Mouse (Mus musculus): ENCODE measurements around the gene Acyp1.
A peak's percentile ranks its signal among the peaks of the same experiment; 100 is the strongest.

Acyp1 gene

GRCm38 (mm10) chr12:85287809-85288485 is at the start of gene Acyp1:
Gene Acyp1 (minus strand): TSS chr12:85288438.
- no peak for DNase-seq (ENCODE audit: low spot score)

DNA sequence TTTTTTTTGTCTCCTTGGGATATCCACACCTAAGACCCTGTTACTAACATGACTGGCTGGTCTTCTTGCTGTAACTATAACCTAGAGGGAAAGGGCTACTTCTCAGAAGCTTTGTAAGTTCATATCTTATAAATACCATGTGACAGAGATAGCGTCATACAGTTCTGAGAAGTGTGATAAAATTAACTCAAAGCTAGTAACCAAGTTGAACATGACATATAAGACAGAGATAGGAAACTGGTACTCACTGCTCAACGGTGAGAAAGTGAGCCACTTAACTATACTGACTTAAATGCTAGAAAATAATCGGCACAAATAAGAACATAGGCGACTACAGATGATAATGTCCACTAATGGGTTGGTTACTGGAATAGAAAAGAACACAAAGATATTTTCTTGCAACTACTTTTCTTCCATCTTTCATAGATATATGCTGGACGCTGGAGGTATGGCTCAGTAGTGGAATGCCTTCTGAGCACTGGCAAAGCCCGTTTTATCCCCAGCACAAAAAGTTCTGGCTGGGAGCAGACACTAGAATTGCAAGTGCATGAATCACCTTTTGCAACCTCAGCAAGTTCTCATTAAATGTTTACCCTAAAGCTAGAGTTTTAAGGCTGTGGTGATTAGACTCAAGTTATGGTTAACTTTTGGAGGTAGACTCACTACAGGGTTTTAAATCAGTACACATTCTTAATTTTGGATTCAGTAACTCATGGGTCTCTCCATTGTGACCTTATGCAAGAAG is 49.5 kb upstream of the Acyp1 start:
- DNase-seq (ENCODE audit: low spot score), result peak; percentile 11

DNA sequence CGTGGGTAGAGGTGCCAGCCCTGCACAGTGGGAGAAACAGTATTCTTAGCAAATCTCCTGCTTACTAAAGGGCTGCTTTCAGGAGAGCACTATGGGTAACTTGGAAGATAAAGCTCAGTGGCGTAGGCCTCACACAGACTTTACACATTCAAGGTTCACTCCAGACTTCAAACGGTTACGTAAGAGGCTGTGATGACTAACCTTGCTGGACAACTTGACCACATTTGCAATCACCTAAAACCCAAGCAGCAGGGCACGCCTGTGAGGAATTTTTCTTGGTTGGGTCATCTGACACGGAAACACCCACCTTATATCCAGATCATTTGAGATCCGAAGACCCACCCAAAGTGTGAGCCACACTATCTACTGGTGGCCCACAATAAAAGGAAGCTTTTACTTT is 41.9 kb upstream of the Acyp1 start:
- DNase-seq (ENCODE audit: low spot score), result no peak

- no peak for DNase-seq (ENCODE audit: low spot score)
Observed at GRCm38 (mm10) chr12:85308651-85309050, 20.4 kb upstream of the Acyp1 start.

DNA sequence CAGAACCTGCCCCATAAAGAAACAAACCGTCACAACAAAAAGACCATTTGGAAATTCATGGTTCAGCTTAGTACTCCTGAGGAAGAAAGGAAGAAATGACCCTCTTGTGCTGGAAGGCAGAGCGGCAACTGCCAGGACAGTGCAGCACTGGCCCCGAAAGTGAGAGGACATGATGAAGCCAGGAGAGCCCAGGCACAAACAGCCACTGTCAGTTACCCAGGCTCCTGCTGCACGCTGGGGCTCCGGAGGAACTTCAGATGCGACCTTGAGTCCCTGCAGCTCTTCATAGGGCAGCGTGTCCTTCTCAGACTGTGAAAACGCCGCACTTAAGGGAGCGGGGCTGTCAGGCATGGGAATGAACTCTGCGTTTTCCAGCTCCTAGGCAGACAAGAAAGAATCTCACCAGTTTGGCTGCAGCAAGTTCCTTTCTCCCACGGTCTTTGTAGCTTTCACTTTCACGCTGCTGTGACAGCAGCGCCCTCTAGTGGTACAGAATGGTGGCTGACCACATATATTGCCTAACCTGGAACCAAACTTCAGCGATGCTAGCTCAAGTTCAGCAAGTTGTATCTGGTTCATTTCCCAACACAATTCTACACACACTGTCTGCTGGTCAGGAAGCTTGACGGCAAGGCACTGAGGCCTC is 17.1 kb upstream of the Acyp1 start:
- DNase-seq (ENCODE audit: low spot score), result peak; percentile 95

- DNase-seq (ENCODE audit: low spot score), result no peak
Observed at GRCm38 (mm10) chr12:85304725-85305124, 16.5 kb upstream of the Acyp1 start.

DNA sequence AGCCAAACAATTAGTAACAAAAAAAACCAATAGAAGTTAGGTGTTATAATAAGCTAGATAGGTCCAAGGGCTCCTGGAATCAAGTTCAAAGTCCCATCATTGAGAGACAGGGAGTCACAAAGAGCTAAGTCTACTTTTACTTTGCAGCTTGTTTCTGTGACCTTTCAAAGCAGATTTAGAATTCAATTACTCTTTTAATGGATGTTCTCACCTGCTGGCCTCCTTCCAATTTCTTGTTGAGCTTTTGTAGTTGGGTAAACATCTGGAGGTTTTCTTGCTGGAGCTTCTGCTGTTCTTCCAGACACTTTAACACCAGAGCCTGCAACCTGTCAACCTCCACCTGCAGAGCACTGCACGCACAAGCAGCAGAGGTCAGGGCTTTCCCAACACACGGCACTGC is 15.0 kb upstream of the Acyp1 start:
- no peak for DNase-seq (ENCODE audit: low spot score)

DNA sequence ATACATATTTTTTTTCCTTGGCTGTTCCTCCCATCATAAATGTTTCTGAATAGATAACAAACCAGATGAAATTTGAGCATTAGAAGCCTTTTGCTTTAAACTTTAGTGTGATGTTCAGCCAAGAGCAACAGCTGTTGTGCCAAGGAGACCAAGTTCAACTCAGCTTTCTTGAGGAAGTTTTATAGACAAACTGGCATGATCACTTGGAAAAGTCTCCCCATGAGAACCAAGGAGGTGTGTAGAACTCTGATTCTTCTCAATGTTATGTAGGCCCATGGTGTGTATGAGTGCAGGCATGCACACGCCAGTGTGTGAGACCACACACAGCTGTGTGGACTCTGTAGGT is 10.6 kb upstream of the Acyp1 start:
- peak; percentile 59 for DNase-seq (ENCODE audit: low spot score)

DNA sequence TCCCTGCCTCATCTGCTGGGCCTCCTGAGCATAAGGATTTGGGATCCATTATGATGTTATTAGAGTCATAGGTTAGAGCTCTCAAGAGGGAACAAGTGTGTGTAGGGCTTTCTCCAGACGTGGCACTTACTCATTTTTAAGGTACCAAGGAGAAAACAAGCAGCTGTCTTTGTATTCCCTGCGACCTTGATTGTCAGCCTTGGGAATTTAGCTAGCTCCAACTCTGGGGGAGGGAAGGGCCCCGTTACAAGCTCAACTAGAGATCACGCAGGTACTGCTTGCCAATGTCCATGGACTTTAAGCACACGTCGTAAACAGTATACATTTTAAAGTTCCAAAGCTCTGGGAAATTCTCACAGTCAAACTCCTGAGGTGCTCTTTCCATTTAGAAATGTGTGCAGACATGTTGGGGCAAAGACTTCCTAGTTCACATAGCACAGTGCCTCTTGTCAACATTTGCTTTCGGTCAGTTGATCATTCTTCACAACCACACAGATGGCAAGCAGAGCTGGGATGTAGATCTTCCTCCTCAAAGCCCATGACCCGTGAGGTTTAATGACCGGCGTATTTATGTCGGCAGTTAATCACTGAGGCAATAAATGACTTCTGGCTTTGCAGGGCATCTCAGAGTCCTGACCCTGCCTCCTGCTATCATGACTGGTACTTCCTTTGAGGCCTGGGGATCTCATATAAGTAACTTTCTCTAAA is 10.0 kb upstream of the Acyp1 start:
- DNase-seq (ENCODE audit: low spot score), result no peak

DNA sequence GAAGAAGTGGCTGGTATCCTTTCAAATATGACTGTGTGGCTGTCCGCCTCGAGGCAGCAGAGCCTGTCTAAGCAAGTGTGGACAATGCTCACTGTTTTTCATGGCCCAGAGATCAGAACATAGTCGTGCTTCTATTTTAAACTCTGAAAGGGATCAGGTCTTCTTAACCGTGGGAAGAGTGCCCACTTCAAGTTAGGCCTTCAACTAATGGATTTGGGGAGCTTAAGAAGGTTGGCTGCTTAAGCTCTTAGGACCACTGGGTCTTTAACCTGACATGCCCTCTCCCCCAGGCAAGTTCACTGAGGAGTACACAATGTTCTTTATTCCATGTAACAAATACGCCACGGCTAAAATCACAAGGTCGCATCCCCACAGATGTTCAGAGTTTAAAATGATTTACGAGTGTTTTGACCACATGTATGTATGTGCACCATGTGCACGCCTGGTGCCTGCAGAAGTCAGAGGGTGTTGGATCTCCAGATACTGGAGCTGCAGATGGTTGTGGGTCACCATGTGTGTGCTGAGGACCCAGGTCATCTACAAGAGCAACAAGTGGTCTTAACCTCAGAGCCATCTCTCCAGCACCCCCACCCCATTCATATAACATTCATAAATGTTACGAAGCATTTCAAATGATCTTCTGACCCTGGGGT is 9.2 kb upstream of the Acyp1 start:
- DNase-seq (ENCODE audit: low spot score), result no peak

GRCm38 (mm10) chr12:85296915-85297314 is 8.7 kb upstream of the Acyp1 start:
- no peak for DNase-seq (ENCODE audit: low spot score)

- no peak for DNase-seq (ENCODE audit: low spot score)
Observed at GRCm38 (mm10) chr12:85295506-85295905, 7.3 kb upstream of the Acyp1 start.

DNA sequence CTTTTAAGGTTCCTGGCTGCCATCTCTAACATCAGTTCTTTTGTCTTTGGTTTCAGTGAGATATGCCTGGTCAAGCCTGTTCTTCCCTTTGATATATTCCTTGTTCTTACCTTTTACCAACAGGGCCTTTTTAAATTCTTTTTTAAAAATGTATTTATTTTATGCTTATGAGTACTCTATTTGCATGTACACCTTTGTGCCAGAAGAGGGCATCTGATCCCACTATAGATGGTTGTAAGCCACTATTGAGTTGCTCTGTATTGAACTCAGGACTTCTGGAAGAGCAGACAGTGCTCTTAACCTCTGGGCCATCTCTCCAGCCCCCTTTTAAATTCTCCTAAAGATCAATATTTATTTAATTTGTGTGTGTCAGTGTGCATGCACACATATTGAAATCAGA is 4.7 kb upstream of the Acyp1 start:
- no peak for DNase-seq (ENCODE audit: low spot score)

- DNase-seq (ENCODE audit: low spot score), result no peak
Observed at GRCm38 (mm10) chr12:85292288-85292687, 4.0 kb upstream of the Acyp1 start.

DNA sequence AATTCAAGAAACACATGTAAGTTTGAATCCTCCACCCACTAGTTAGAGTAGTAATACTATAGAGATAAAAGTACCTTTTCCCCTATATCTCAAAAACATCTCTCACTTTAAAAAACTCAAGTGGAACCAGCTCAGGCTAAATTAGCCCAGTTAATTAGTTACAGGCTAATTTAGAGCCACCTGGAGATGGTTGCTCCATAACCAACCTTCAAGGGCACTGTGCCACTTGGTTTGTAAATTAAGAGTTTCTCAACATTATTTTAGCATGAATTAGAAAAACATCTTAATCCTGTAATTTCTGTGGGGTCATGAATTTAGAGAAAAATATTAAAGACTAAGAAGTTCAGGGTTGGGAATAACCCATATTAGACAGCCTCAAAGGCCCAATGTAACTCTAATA is 3.3 kb upstream of the Acyp1 start:
- DNase-seq (ENCODE audit: low spot score), result no peak

GRCm38 (mm10) chr12:85290633-85291032 is 2.4 kb upstream of the Acyp1 start:
- DNase-seq (ENCODE audit: low spot score), result no peak

- DNase-seq (ENCODE audit: low spot score), result peak; percentile 57
Observed at GRCm38 (mm10) chr12:85289157-85290000, 1.1 kb upstream of the Acyp1 start.

- peak; percentile 91 for DNase-seq (ENCODE audit: low spot score)
Observed at GRCm38 (mm10) chr12:85288486-85289156, 383 bp upstream of the Acyp1 start, which contains the start of gene Zc2hc1c. Gene Zc2hc1c (plus strand): TSS chr12:85288591.

GRCm38 (mm10) chr12:85286941-85287340 is 1.3 kb downstream of the Acyp1 start:
- no peak for DNase-seq (ENCODE audit: low spot score)

GRCm38 (mm10) chr12:85284996-85285395 is 3.2 kb downstream of the Acyp1 start:
- DNase-seq (ENCODE audit: low spot score), result no peak

DNA sequence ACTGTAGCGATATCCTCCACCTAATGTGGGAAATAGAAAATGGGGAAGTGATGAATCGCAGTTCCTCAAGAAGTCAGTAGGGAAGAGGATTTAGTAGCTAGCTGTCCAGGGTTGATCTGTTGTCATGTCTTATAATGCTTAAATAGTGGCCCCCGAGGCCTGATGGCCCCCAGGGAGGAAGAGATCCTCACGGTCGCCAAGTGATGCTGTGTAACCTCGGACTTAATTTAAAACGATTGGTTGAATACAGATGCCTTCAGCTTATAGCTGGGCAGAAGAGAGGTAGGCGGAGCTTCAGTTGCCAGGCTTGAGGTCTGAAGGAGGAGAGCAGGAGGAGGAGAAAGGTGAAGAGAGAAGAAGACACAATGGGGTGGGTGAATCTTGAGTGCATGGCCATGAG is 3.9 kb downstream of the Acyp1 start:
- no peak for DNase-seq (ENCODE audit: low spot score)

Data from adipocyte (in vitro differentiated cells).